Mouse (Mus musculus): ENCODE results near the gene Selenoi.
"Not testable (repeated sequence)": the region's sequence is repeated elsewhere in the genome, so short reads cannot be mapped to it uniquely, and the experiment has no call there.

Gene Selenoi

GRCm38 (mm10) chr5:30232271-30232971 is at the start of gene Selenoi:
Gene Selenoi, plus strand, starts transcription at chr5:30232581.
- peak; percentile 97 for DNase-seq (ENCODE audit: low read depth, low spot score)

GRCm38 (mm10) chr5:30187687-30188485 is 44.5 kb upstream of the Selenoi start:
- DNase-seq (ENCODE audit: low read depth, low spot score), result no peak

- DNase-seq (ENCODE audit: low read depth, low spot score), result no peak
These were observed 39.9 kb upstream of the Selenoi start for GRCm38 (mm10) chr5:30192452-30192851.

- DNase-seq (ENCODE audit: low read depth, low spot score), result no peak
These were observed 37.0 kb upstream of the Selenoi start for GRCm38 (mm10) chr5:30195340-30195739.

GRCm38 (mm10) chr5:30198257-30198656 is 34.1 kb upstream of the Selenoi start:
- DNase-seq (ENCODE audit: low read depth, low spot score), result no peak

GRCm38 (mm10) chr5:30201521-30201920 is 30.9 kb upstream of the Selenoi start:
- DNase-seq (ENCODE audit: low read depth, low spot score), result peak; percentile 9

- no peak for DNase-seq (ENCODE audit: low read depth, low spot score)
These were observed 30.2 kb upstream of the Selenoi start for GRCm38 (mm10) chr5:30202221-30202620.

GRCm38 (mm10) chr5:30203216-30203885 is 29.0 kb upstream of the Selenoi start:
- no peak for DNase-seq (ENCODE audit: low read depth, low spot score)

- DNase-seq (ENCODE audit: low read depth, low spot score), result no peak
These were observed 27.9 kb upstream of the Selenoi start for GRCm38 (mm10) chr5:30204441-30204840.

GRCm38 (mm10) chr5:30205034-30205433 is 27.3 kb upstream of the Selenoi start:
- DNase-seq (ENCODE audit: low read depth, low spot score), result no peak

GRCm38 (mm10) chr5:30205493-30205892 is 26.9 kb upstream of the Selenoi start, which contains the start of gene Adgrf3:
Gene Adgrf3, minus strand, starts transcription at chr5:30205722.
- no peak for DNase-seq (ENCODE audit: low read depth, low spot score)

GRCm38 (mm10) chr5:30207276-30207675 is 25.1 kb upstream of the Selenoi start:
- DNase-seq (ENCODE audit: low read depth, low spot score), result no peak

- not testable (repeated sequence) for DNase-seq (ENCODE audit: low read depth, low spot score)
These were observed 21.6 kb upstream of the Selenoi start for GRCm38 (mm10) chr5:30210758-30211157.

GRCm38 (mm10) chr5:30214889-30215288 is 17.5 kb upstream of the Selenoi start:
- DNase-seq (ENCODE audit: low read depth, low spot score), result peak; percentile 48

GRCm38 (mm10) chr5:30215970-30216369 is 16.4 kb upstream of the Selenoi start:
- no peak for DNase-seq (ENCODE audit: low read depth, low spot score)

- DNase-seq (ENCODE audit: low read depth, low spot score), result no peak
These were observed 12.7 kb upstream of the Selenoi start for GRCm38 (mm10) chr5:30219715-30220114.

- DNase-seq (ENCODE audit: low read depth, low spot score), result no peak
These were observed 11.7 kb upstream of the Selenoi start for GRCm38 (mm10) chr5:30220666-30221065.

- DNase-seq (ENCODE audit: low read depth, low spot score), result no peak
These were observed 9.7 kb upstream of the Selenoi start for GRCm38 (mm10) chr5:30222681-30223080.

GRCm38 (mm10) chr5:30230901-30231300 is 1.5 kb upstream of the Selenoi start:
- no peak for DNase-seq (ENCODE audit: low read depth, low spot score)

- DNase-seq (ENCODE audit: low read depth, low spot score), result no peak
These were observed 500 bp upstream of the Selenoi start for GRCm38 (mm10) chr5:30231891-30232270.

- no peak for DNase-seq (ENCODE audit: low read depth, low spot score)
These were observed 661 bp downstream of the Selenoi start for GRCm38 (mm10) chr5:30233042-30233441.

GRCm38 (mm10) chr5:30233979-30234378 is 1.6 kb downstream of the Selenoi start:
- no peak for DNase-seq (ENCODE audit: low read depth, low spot score)

Data from forelimb bud, embryonic 11.5 days (tissue).